Mouse (Mus musculus) thymus, postnatal 4 days (tissue): ENCODE measurements around the gene Olfr54.
"Not testable (repeated sequence)": the region's sequence is repeated elsewhere in the genome, so short reads cannot be mapped to it uniquely, and the experiment has no call there.

Experiments used
- DNase-seq: peaks from one replicate; pipeline ENCODE4 v3.0.0; 2021

The Olfr54 gene

DNA sequence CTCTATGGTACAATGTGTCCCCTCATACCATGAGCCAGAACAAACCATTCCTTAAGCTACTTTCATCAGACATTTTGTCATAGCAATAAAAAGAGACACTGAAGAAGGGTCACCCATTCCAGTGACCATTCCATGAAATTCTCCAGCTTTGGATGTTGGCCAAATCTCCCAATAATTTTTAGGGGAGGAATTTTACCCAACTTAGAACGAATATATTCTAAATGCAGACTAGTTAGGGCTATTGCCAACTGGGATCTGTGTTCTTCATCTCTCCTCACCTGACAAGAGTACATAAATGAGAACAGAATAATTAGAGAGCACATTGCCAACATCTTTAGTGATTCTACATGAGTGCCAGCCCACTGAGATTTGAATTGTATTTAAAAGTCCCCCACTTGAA is at the start of gene Olfr54:
Olfr54 (plus strand) TSS at position 301 of the 400 bp plus-strand sequence.
- DNase-seq: no peak

DNA sequence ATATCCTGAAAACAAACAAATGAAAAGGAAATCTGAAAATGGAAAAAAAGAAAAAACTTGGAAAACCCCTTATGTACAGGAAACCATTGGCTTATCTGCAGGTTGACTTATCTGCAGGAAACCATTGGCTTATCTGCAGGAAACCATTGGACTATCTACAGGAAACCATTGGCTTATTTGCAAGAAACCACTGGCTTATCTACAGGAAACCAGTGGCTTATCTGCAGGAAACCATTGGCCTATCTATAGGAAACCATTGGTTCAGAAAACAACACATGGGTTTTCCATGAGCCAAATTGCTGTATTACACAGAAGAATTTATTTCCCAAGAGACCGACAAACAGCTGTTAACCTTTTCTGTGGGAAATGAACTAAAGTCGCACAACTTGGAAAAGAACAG is 49.1 kb upstream of the Olfr54 start:
- no peak for DNase-seq

DNA sequence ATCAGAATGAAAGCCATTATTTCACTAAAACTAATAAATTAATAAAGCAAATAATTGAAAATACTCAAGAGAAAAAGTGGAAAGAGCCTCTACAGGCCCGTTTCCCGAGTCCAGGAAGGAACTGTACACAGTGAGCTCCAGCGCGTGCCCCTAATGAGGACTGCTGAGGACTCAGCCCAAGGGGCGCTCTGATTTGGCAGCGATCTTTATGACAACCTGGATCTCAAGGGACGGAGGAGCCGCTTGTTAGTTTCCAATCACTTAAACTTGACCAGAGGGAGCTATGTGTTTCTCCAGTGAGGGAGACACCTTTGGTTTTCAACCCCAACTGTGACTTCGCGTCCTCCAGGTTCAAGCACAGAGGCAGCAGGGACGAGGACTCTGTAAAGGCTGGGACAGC is 47.8 kb upstream of the Olfr54 start, which contains the start of gene Olfr1378:
Olfr1378 (plus strand) TSS at position 301 of the 400 bp plus-strand sequence.
- DNase-seq: no peak

DNA sequence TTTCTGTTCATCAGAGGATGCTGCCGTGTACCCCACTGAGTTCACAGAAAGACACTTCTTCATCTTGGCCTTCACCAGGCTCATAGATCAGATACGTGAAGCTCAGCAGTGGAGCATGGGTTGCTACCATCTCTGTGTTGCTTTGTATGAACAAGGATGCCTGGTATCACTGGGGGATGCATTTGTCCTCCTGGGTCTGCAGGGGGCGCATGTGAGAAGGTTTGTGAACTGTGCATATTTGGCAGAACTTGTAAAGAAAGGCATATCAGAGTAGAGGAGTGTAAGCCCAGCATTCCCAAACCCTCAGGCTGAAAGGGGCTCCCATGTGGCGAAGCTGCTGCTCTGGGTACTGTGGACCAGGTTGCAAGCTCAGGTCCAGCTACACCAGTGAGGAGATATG is 36.8 kb upstream of the Olfr54 start:
- DNase-seq: no peak

DNA sequence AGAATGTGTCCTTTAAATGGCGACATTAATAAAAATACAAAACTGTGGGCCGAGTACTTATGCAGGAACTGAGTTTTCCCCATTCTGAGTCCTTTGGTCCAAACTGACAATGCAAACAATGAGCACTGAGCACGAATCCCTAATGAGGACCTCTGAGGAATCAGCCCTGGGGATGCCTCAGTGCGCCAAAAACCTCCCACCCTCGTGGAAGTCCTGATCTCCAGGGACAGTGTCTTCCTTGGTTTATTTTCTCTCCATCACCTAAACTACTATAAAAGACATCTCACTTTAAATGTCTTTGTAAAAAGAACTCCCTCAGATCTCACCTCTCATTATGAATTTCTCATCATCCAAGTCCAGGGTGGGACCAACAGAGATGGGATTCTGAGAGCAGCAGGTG is 32.4 kb upstream of the Olfr54 start, which contains the start of gene Olfr1377:
Olfr1377 (plus strand) TSS at position 301 of the 400 bp plus-strand sequence.
- DNase-seq: no peak

DNA sequence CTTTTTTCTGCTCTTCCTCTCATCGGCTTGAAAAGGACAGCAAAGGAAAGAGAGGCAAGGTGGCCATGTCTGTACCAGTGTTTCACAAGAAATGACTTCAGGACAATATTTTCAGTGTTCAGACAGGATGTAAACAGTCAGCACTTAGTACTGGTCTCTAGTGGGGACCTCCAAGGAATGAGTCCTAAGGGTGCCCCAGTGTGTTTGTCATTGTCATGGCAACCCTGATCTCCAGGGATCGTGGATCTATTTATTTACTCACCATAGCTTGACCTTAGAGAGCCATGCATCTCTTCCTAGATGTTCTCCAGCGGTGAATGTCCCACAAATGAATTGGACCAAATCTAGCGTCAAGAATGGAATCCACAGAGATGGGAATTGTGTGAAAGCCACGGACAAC is 10.7 kb upstream of the Olfr54 start, which contains the start of gene Olfr51:
Olfr51 (plus strand) TSS at position 301 of the 400 bp plus-strand sequence.
- no peak for DNase-seq

DNA sequence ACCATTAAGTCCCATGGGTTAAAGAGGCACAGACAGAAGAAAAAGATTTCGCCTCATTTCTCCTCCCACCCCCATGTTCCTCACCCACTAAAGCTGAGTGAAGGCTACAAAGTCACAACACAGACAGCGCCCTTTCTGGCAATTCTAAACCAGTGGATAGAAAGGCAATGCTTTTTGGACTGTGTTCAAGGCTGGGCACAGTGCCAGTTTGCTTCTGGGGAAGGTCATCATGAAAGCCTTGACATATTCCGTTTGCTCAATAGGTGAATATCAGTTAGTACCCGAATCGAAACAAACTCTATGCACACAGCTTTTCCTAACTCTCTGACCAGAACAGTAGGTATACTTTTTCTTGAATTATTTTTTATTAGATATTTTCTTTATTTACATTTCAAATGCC is 2.2 kb upstream of the Olfr54 start:
- no peak for DNase-seq

DNA sequence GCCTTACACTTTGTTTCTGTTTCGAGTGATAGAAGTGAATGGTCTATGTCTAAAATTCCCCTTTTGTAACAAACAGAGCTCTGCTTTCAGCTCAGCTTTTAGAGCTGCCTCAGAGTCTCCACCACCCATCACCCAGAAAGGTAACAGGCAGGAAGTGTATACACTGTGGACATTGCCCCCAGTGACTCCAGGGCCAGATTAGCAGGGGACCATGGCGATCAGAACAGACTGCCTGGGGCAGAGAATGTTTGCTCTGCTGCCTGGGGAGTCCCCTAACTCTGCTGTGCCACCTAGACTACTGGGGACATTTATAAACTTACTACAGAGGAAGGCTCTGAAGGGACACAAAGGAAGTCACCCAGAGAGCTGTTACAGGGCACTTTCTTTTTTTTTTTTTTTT is 2.3 kb downstream of the Olfr54 start:
- no peak for DNase-seq

DNA sequence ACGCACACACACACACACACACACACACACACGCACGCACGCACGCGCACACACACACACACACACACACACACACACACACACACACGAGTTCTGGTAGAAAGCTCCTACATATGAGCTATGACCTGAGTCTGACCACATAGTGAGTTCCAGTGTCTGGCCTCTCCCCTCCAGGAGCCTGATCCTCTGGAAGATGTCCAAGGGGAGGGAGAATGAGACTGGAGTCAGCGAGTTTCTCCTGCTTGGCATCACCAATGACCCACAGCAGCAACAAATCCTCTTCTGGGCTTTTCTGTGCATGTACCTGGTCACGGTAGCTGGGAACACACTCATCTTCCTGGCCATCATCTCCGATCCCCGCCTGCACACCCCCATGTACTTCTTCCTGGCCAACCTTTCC is 12.8 kb downstream of the Olfr54 start:
- DNase-seq: not testable (repeated sequence)

DNA sequence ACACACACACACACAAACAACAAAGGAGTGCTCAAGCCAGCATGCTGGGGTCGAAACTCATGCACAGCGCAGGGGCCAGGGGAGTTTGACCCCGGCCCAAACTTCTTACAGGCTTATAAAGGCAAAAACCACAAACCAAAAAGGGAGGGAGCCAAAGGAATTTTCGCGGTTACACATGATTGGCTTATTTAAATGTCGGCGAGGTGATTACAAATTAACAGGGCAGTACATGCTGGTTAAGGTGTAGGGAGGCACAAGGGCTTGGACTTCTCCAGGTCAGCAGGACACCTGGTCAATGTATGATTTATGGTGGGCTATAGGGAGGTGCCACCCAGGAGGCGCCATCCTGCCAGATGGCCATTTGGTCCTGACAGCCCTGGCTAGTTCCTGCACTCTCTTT is 15.3 kb downstream of the Olfr54 start:
- not testable (repeated sequence) for DNase-seq

DNA sequence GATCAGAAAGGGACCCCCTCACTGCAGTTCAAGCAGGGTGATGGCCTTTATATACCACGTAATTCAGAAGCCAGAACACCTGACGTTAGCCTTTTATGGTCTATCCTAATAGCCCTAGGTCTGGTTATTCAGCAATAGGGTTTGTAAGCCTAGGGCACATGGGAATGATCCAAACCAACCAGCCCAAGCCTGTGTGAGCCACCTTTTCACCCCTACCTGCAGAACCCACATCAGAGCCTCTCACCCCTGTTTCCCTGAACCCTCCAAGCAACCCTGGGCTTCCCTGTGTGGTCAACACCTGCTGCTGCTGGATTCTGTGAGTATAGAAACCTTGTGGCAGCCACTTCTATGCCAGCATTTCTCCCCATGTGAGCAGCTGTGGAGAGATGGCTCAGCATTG is 16.2 kb downstream of the Olfr54 start:
- no peak for DNase-seq

DNA sequence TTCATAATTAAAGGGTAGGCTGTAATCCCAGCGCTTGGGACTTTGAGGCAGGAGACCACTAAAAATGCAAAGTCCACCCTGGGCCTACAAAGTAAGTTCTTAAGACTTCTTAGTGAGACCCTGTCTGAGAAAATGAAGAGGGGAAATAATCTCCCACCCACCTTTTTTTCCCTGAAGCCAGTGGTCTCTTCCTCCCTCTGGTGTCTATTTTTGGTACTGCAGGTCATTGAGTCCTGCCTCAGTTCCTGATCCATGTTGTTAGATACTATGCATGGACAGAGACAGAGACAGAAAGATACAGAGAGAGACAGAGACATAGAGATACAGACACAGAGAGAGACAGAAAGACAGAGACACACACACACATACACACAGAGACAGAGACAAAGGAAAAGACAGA is 18.8 kb downstream of the Olfr54 start:
- DNase-seq: peak; percentile 29

DNA sequence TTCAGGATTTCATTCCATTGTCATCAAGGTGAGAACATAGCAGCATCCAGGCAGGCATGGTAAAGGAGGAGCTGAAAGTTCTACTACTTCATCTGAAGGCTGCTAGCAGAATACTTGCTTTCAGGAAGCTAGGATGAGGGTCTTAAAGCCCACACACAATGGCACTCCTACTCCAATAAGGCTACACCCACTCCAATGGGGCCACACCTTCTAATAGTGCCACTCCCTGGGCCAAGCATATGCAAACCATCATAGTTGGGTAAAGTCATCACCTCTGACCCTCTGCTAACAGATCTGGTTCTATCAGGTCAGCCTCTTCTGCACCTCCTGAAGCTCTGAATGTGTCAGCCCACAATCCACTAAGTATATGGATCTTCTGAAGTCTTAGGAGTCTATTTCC is 20.1 kb downstream of the Olfr54 start:
- not testable (repeated sequence) for DNase-seq

DNA sequence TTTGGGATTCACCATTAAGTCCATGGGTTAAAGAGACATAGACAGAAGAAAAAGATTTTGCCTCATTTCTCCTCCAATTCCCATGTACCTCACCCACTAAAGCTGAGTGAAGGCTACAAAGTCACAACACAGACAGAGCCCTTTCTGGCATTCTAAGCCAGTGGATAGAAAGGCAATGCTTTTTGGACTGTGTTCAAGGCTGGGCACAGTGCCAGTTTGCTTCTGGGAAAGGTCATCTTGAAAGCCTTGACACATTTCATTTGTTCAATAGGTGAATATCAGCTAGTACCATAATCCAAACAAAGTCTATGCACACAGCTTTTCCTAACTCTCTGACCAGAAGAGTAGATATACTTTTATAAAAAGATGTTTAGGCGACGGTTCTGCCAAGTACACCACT is 21.9 kb downstream of the Olfr54 start:
- no peak for DNase-seq

DNA sequence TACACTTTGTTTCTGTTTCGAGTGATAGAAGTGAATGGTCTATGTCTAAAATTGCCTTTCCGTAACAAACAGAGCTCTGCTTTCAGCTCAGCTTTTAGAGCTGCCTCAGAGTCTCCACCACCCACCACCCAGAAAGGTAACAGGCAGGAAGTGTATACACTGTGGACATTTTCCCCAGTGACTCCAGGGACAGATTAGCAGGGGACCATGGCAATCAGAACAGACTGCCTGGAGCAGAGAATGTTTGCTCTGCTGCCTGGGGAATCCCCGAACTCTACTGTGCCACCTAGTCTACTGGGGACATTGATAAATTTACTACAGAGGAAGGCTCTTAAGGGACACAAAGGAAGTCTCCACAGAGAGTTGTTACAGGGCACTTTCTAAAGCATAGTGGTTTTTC is 30.7 kb downstream of the Olfr54 start:
- DNase-seq: not testable (repeated sequence)

DNA sequence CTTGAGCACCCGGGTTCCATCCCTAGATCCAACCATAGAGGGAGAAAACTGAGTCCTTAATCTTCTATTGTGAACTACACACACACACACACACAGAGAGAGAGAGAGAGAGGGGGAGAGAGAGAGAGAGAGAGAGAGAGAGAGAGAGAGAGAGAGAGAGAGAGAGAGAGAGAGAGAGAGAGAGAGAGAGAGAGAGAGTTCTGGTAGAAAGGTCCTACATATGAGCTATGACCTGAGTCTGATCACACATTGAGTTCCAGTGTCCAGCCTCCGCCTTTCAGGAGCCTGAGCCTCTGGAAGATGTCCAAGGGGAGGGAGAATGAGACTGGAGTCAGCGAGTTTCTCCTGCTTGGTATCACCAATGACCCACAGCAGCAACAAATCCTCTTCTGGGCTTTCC is 33.8 kb downstream of the Olfr54 start, which contains the start of gene Olfr1375:
Olfr1375 (plus strand) TSS at position 301 of the 400 bp plus-strand sequence.
- DNase-seq: not testable (repeated sequence)

DNA sequence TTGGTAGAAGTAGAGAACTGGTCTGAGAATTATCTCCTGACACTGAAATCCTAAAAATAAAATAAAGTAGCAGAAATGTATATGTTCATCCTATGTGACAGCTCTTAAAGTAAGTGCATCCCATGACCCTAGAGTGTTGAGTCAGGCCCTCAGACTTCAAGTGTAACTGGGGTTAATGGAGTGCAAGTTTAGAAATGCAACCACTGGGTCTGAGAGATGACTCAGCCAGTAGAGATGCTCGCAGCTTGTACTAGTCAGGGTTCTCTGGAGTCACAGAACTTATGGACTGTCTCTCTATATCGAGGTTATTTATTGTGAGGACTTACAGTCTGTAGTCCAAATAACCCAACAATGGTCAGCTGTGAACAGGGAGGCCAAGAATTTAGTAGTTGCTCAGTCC is 37.6 kb downstream of the Olfr54 start:
- DNase-seq: no peak

DNA sequence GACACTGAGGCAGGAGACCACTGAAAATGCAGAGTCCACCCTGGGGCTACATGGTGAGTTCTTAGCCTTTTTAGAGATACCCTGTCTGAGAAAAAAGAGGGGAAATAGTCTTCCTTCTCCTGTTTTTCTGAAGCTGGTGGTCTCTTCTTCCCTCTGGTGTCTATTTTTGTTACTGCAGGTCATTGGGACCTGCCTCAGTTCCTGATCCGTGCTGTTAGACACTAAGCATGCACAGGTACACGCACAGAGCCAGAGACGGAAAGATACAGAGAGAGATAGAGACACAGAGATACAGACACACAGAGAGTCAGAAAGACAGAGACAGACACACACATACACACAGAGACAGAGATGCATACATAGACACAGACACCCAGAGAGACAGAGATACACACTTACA is 39.2 kb downstream of the Olfr54 start:
- DNase-seq: no peak

DNA sequence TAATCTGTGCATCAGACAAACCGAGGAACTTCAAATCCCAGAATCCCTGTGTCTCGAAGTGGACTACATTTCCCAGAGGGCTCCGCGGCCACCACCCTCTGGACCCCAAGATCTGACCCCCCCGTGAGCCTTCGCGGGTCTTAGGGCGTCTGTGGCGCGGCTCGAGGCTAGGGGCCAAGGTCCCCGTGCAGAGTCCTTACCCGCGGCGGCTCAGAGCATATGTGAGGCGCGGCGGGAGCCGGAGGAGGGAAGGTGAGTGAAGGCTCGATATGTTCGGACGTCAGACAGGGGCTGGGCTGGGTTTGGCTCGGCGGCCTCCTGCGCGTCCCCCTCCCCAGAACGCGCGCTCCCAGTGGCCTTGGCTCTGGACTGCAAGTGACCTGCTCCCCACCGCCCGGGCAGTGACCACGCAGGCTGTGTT is 45.1 kb downstream of the Olfr54 start, which contains the start of gene Zfp354a:
Zfp354a (plus strand) TSS at position 107 of the 421 bp plus-strand sequence.
- peak; percentile 25 for DNase-seq

DNA sequence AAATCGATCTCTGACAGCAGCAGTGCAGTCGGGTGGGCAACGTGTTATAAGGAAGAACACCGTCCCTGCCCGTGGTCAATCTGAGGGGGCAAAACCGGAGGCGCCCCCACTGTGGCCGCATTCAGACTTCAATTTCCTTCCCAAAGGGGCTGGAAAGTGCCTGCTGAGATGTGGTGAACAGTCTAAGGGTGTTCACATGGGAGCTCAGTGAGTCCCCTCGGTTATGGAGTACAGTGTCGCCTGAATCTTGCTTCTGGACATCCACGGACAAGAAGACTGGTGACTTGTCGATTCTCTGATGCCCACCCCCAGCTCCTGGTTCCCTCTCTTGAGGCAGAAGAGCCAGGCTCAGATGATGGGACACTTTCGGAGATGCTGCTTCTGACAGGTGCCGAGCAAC is 45.6 kb downstream of the Olfr54 start:
- DNase-seq: no peak

DNA sequence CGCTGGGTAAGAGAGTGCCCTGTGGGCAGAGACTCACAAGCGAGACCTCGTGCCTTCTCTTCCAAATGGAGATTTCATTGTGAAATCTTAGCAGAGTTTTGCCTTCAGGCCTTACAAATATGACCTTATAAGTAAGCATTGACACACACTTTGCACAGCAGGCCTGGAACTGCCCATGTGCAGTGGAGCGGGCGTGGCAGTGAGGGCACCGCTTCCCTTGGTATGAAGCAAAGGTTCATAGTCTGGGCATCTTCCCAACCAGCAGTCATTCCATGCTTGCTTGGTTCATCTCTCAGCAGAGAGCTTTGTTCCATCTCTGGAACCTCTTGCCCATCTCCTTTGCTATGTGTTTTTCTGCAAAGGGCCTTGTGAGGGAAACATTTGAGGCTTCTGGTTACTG is 46.9 kb downstream of the Olfr54 start:
- DNase-seq: no peak

DNA sequence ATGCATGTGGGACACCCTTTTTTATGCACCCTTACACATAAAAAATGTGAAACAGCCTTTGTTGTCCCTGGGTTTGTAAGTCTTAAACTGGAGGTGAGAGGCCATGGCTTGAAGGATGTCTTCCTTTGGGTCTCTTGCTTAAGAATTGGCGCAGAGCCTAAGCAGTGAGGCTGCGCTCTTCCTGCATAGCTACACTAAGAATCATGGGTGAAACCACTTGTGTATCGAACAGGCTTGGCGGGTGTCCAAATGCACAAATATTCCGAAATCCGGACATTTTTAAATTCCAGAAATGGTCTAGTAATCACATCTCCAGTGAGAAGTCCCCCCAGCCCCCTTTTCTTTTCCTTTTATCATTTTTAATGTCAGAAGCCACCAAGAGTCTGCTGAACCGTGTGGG is 49.2 kb downstream of the Olfr54 start:
- DNase-seq: no peak

DNA sequence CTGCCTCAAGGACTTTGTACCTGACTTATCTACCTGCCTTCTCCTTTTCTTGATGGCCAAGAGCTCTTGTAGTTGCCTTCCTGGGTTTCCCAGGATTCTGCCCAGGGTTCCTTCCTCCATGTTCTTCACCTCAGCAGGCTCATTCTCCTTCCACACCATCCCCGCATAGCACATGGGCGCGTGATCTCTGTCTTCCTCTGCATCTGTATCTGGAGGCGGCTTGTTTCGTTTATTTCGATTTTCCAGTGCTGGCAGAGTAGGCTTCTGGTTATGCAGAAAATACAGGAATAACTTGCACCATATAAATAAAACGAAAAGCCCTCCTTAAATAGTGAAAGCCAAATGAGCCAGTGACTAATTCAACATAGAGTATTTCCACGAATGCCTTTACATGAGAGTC is 49.8 kb downstream of the Olfr54 start:
- no peak for DNase-seq
